Mouse (Mus musculus): ENCODE measurements around the gene Smu1. TPM values are rescaled to one million over a fixed set of nuclear protein-coding genes. Genes with fewer than 3 reads are reported as not detected.
"Not testable (repeated sequence)": the region's sequence is repeated elsewhere in the genome, so short reads cannot be mapped to it uniquely, and the experiment has no call there.

The Smu1 gene
- polyA plus RNA-seq (2016; fragmentation: Nextera tagmentation; extraction: Ambion mirVana): 172 and 189 TPM in 2 replicates

GRCm38 (mm10) chr4:40757780-40758420 is at the start of gene Smu1:
TSS of gene Smu1 (minus strand) at chr4:40757923.
- H3K9me3 ChIP-seq: no peaks in the 10 kb centered on the region
- WGBS: under 1% methylated on average over 40 of the region's 40 CpGs
- peaks cover 3% of the 10 kb centered on the region; the same call in 1 of the 2 replicates for H3K4me1 ChIP-seq (replicated peaks)
- peaks cover 31% of the 10 kb centered on the region for H3K36me3 ChIP-seq
- H3K27ac ChIP-seq: peak within 1 kb of the TSS; percentile 88
- DNase-seq (ENCODE audit: low spot score): peak; percentile 97
- H3K4me3 ChIP-seq: peak within 1 kb of the TSS; percentile 88
- H3K27me3 ChIP-seq (ENCODE audit: insufficient read depth, poor library complexity, severe bottlenecking): peaks cover 6% of the 10 kb centered on the region; the same call in 1 of the 2 replicates

GRCm38 (mm10) chr4:40807382-40807781 is 49.7 kb upstream of the Smu1 start:
- 88% methylated on average over 4 of the region's 4 CpGs for WGBS
- no peaks in the 10 kb centered on the region for H3K9me3 ChIP-seq
- no peak overlapping the region for H3K27ac ChIP-seq
- no peaks in the 10 kb centered on the region for H3K4me1 ChIP-seq (replicated peaks)
- no peak overlapping the region for H3K4me3 ChIP-seq
- no peak for DNase-seq (ENCODE audit: low spot score)
- no peaks in the 10 kb centered on the region for H3K27me3 ChIP-seq (ENCODE audit: insufficient read depth, poor library complexity, severe bottlenecking)
- peaks cover 69% of the 10 kb centered on the region for H3K36me3 ChIP-seq

- DNase-seq (ENCODE audit: low spot score): no peak
- H3K4me1 ChIP-seq (replicated peaks): 0 out of 2 replicates have a peak, but pooled peaks cover 4% of the 10 kb centered on the region
- H3K4me3 ChIP-seq: no peak overlapping the region
- no peak overlapping the region for H3K27ac ChIP-seq
- H3K27me3 ChIP-seq (ENCODE audit: insufficient read depth, poor library complexity, severe bottlenecking): no peaks in the 10 kb centered on the region
- peaks cover 50% of the 10 kb centered on the region for H3K36me3 ChIP-seq
- WGBS: 90% methylated on average over 8 of the region's 8 CpGs
- H3K9me3 ChIP-seq: no peaks in the 10 kb centered on the region
Measured at GRCm38 (mm10) chr4:40805401-40805800, 47.7 kb upstream of the Smu1 start.

GRCm38 (mm10) chr4:40802787-40803186 is 45.1 kb upstream of the Smu1 start:
- 86% methylated on average over 3 of the region's 3 CpGs for WGBS
- Histone ChIP-seq H3K27ac (no peak overlapping the region), H3K36me3 (peaks cover 33% of the 10 kb centered on the region), H3K27me3 (ENCODE audit: insufficient read depth, poor library complexity, severe bottlenecking) (no peaks in the 10 kb centered on the region), H3K4me3 (no peak overlapping the region), H3K9me3 (no peaks in the 10 kb centered on the region), H3K4me1 (replicated peaks) (0 out of 2 replicates have a peak, but pooled peaks cover 4% of the 10 kb centered on the region)
- DNase-seq (ENCODE audit: low spot score): no peak

GRCm38 (mm10) chr4:40801908-40802307 is 44.2 kb upstream of the Smu1 start:
- WGBS: 77% methylated on average over 4 of the region's 4 CpGs
- H3K27me3 ChIP-seq (ENCODE audit: insufficient read depth, poor library complexity, severe bottlenecking): no peaks in the 10 kb centered on the region
- peaks cover 24% of the 10 kb centered on the region for H3K36me3 ChIP-seq
- H3K27ac ChIP-seq: no peak overlapping the region
- no peak for DNase-seq (ENCODE audit: low spot score)
- no peaks in the 10 kb centered on the region for H3K9me3 ChIP-seq
- 0 out of 2 replicates have a peak, but pooled peaks cover 4% of the 10 kb centered on the region for H3K4me1 ChIP-seq (replicated peaks)
- H3K4me3 ChIP-seq: no peak overlapping the region

GRCm38 (mm10) chr4:40800873-40801272 is 43.1 kb upstream of the Smu1 start:
- no peaks in the 10 kb centered on the region for H3K27me3 ChIP-seq (ENCODE audit: insufficient read depth, poor library complexity, severe bottlenecking)
- no peak overlapping the region for H3K4me3 ChIP-seq
- DNase-seq (ENCODE audit: low spot score): no peak
- H3K27ac ChIP-seq: no peak overlapping the region
- H3K9me3 ChIP-seq: no peaks in the 10 kb centered on the region
- H3K36me3 ChIP-seq: peaks cover 16% of the 10 kb centered on the region
- H3K4me1 ChIP-seq (replicated peaks): 0 out of 2 replicates have a peak, but pooled peaks cover 4% of the 10 kb centered on the region
- 83% methylated on average over 3 of the region's 3 CpGs for WGBS

- H3K4me1 ChIP-seq (replicated peaks); H3K4me3 ChIP-seq; H3K36me3 ChIP-seq; H3K27me3 ChIP-seq (ENCODE audit: insufficient read depth, poor library complexity, severe bottlenecking); H3K27ac ChIP-seq; H3K9me3 ChIP-seq; DNase-seq (ENCODE audit: low spot score): not testable (repeated sequence)
- 88% methylated on average over 2 of the region's 2 CpGs for WGBS
Measured at GRCm38 (mm10) chr4:40798833-40799555, 41.3 kb upstream of the Smu1 start.

GRCm38 (mm10) chr4:40795761-40796160 is 38.0 kb upstream of the Smu1 start:
- no peaks in the 10 kb centered on the region for H3K27me3 ChIP-seq (ENCODE audit: insufficient read depth, poor library complexity, severe bottlenecking)
- 0 out of 2 replicates have a peak, but pooled peaks cover 6% of the 10 kb centered on the region for H3K9me3 ChIP-seq
- DNase-seq (ENCODE audit: low spot score): no peak
- 0 out of 2 replicates have a peak, but pooled peaks cover 2% of the 10 kb centered on the region for H3K4me1 ChIP-seq (replicated peaks)
- no peak overlapping the region for H3K4me3 ChIP-seq
- H3K36me3 ChIP-seq: no peaks in the 10 kb centered on the region
- 91% methylated on average over 3 of the region's 3 CpGs for WGBS
- H3K27ac ChIP-seq: no peak overlapping the region

GRCm38 (mm10) chr4:40794320-40794719 is 36.6 kb upstream of the Smu1 start:
- H3K36me3 ChIP-seq: no peaks in the 10 kb centered on the region
- no peak overlapping the region for H3K4me3 ChIP-seq

GRCm38 (mm10) chr4:40791176-40791575 is 33.5 kb upstream of the Smu1 start:
- no peaks in the 10 kb centered on the region for H3K4me1 ChIP-seq (replicated peaks)
- DNase-seq (ENCODE audit: low spot score): no peak
- H3K4me3 ChIP-seq: no peak overlapping the region
- H3K27ac ChIP-seq: no peak overlapping the region
- WGBS: 95% methylated on average over 4 of the region's 4 CpGs
- H3K36me3 ChIP-seq: no peaks in the 10 kb centered on the region
- no peaks in the 10 kb centered on the region for H3K27me3 ChIP-seq (ENCODE audit: insufficient read depth, poor library complexity, severe bottlenecking)
- 0 out of 2 replicates have a peak, but pooled peaks cover 6% of the 10 kb centered on the region for H3K9me3 ChIP-seq

More at GRCm38 (mm10) chr4:40794320-40794719, 36.6 kb upstream of the Smu1 start:
- Histone ChIP-seq H3K4me1 (replicated peaks) (no peaks in the 10 kb centered on the region), H3K27me3 (ENCODE audit: insufficient read depth, poor library complexity, severe bottlenecking) (no peaks in the 10 kb centered on the region), H3K9me3 (0 out of 2 replicates have a peak, but pooled peaks cover 6% of the 10 kb centered on the region), H3K27ac (no peak overlapping the region)
- DNase-seq (ENCODE audit: low spot score): no peak

- Histone ChIP-seq H3K27ac (no peak overlapping the region), H3K36me3 (no peaks in the 10 kb centered on the region), H3K4me1 (replicated peaks) (no peaks in the 10 kb centered on the region), H3K27me3 (ENCODE audit: insufficient read depth, poor library complexity, severe bottlenecking) (no peaks in the 10 kb centered on the region), H3K9me3 (no peaks in the 10 kb centered on the region), H3K4me3 (no peak overlapping the region)
- no peak for DNase-seq (ENCODE audit: low spot score)
- 60% methylated on average over 4 of the region's 4 CpGs for WGBS
Measured at GRCm38 (mm10) chr4:40786578-40786977, 28.9 kb upstream of the Smu1 start.

- no peak for DNase-seq (ENCODE audit: low spot score)
- Histone ChIP-seq H3K27ac (no peak overlapping the region), H3K4me1 (replicated peaks) (peaks cover 4% of the 10 kb centered on the region), H3K4me3 (no peak overlapping the region), H3K27me3 (ENCODE audit: insufficient read depth, poor library complexity, severe bottlenecking) (no peaks in the 10 kb centered on the region), H3K36me3 (no peaks in the 10 kb centered on the region), H3K9me3 (no peaks in the 10 kb centered on the region)
- 80% methylated on average over 9 of the region's 9 CpGs for WGBS
Measured at GRCm38 (mm10) chr4:40785620-40786166, 28.0 kb upstream of the Smu1 start.

All from hindbrain, embryonic 10.5 days (tissue).